Mouse (Mus musculus) layer of hippocampus, postnatal 14 days (tissue): ENCODE results near the gene Zfx. TPM values are rescaled to one million over a fixed set of nuclear protein-coding genes. Genes with fewer than 3 reads are reported as not detected.

Experiments used
- DNase-seq, 2 experiments: peaks; one replicate each; pipeline ENCODE4 v3.0.0; 2021 to 2022; ENCODE audit warnings: low spot score in 2 of 2, mixed read lengths in 1 of 2
- total RNA-seq, 2 experiments: library from RNA; stranded (reverse); gene quantifications; 2 replicates each; pipeline ENCODE4 v1.2.3; 2021

Zfx gene
- total RNA-seq, 2 experiments from 2014 or later: 29.3 to 30.1 TPM

DNA sequence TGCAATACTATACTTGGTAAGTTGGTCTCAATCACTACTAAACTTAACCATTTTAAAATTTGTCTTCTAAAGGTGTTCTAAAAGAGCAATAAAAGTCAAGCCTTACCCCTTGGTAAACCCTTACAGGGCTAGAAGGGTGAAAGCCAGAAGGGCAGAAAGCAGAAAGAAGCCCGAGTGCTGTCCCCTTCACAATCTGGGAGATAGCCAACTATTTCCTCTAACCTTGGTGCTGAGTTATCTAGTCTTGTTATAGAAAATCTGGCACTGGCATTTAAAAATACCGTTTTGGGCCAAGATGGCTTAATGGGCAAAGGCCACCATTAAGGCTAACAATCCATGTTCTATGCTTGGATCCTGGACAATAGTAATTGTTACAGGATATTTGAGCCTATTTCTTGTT is 32.5 kb downstream of the Zfx start:
- DNase-seq: no peak

DNA sequence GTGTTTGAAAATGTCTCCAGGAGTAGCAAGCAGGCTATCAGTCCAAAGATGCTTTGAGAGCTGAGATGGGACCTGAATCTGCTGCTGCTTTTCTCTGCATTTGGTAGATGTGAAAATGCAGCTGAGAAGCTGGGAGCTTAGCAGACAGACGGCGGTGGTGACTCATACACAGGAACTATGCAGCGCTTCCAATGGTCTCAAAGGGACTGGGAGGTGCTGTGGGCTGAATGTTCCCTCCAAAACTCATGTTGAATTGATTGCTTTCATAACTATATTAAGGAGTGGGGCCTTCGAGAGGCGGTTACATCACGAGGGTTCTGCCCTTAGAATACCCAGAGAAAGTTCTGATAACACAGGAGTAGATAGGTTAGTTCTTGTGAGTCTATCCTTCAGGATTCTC is 62.3 kb downstream of the Zfx start:
- peak in 1 of 2 experiments; percentile 12 for DNase-seq

DNA sequence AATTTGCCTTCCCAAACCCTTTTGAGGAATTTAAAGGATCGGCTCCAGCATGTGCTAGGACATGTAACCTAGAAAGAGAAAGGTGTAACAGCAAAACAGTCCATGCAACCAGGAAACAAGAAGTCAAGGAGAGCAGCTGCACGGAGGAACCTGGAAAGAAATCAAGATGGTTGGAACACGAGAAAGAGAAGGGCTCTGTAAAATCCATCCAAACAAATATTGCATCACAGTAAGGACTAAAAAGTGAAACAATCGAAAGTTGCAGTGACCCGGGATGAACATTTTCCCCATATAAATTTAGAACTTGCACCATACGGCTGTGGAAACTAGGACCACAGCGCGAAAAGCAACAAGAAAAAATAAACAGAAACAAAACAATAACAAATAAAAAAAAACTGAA is 62.8 kb downstream of the Zfx start:
- no peak for DNase-seq

DNA sequence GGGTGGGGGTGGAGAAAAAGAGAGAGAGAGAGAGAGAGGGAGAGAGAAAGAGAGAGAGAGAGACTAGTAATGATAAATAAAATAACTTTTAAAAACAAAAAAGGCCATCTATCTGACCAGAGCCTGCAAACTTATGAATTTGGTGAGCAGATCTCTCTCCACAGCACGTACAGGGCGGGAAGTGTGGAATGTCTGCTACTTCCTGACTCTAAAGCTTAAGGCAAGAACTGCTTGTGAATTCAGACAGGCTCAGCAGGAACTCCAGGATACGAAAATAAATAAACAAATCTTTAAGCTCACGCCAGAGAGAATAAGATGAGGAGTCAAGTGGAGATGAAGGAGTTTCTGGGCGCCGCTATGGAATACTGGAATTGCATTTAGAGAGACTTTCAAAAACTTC is 64.8 kb downstream of the Zfx start:
- no peak for DNase-seq

DNA sequence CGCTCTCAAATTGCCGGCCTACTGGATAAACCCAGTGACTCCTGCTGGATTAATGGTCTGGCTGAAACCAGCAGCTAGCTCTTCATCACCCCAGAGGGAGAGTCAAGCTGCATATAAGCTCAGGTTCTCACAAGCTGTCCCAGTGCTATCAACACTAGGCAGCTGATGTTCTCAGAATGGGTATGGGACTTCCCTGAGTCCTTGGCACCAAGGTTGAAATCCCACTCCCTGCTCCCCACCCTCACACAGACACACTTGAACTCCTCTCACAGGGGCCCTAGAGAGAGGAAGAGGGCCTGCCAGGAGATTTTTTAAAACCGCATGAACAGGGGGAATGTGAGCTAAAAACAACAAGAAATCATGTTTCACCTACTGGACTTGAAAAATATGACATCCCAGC is 74.5 kb downstream of the Zfx start:
- DNase-seq: no peak

DNA sequence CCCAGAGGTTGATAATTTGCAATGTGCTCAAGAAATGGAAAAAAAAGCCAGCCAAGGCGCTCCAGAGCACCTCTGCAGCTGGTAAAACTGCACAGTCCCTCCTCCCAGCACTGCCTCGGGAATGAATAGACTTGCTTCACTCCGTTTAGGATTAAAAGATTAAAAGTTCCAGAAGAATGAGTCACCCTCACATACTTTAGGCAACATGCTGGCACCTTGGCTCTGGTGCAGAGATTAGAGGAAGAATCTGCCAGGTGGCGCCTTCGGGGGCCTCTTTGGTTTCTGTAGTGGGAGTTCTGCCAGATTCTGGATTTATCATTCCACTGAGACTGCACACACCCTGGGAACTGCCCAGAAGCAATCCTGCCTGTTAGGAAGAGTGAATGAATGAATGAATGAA is 75.5 kb downstream of the Zfx start:
- peak in 1 of 2 experiments; percentile 19 for DNase-seq

DNA sequence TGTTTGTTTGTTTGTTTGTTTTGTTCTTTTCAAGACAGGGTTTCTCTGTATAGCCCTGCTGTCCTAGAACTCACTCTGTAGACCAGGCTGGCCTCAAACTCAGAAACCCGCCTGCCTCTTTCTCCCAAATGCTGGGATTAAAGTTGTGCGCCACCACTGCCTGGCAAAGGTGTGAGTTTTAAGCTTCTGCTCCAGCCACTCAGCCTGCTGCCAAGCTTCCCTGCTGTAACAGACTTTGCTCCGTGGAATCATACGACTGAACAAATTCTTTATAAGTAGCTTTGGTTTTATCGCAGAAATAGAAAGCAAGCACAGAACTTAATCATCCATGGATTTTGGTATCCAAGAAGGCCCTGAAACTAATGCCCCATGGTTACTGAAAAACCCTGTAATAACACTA is 76.1 kb downstream of the Zfx start:
- no peak for DNase-seq

DNA sequence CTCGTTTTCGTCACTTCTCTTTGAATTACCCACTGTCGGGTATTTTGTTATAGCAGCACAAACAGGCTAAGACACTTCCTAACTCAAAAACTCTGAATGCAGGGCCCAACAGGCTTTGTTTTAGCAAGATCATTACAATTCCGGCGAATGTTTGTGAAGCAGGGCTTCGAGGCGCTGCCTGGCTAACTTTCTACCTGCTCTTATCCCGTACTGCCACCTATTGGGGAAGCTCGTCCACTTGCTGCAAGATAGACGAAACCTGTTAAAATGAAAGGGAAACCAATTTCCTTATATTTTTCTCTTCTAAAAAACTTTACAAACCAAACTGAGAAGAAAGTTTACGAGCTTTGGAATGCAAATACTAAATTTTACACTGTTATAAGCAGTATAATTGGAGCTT is 90.6 kb downstream of the Zfx start:
- DNase-seq: peak in 1 of 2 experiments; percentile 43

DNA sequence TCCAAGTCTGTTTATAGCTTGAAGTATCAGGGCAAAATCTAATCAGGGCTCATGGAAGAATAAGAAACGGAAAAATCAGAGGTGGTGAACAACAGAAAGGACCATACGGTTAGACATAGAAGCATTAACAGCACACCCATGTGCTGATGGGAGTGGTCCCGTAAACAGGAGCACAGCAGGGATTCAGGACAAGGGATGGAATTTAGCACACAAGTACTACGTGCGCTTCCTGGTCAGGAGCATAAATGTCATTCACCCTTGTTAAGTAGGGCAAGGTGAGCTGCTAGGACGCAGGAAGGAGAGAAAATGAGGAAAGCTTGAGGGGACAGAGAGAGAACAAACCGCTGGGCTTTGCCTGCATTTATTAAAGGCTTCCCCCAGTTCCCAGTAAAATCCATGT is 93.4 kb downstream of the Zfx start:
- DNase-seq: no peak

Other genes with a start within 250 kb of the Zfx start
- gene AU015836, start 155.0 kb downstream of the Zfx start, total RNA-seq: not detected
- 100 to 1,000 TPM; 116 to 159 TPM for gene Eif2s3x, start 89.2 kb upstream of the Zfx start, total RNA-seq
- gene Klhl15, start 110.9 kb upstream of the Zfx start, total RNA-seq: 10 to 100 TPM; 22.8 to 24.1 TPM
- under 1 TPM in 1 of 2 experiments, not detected in 1; 0.12 TPM for gene Fam90a1b, start 243.1 kb upstream of the Zfx start, total RNA-seq
- gene Apoo, start 243.4 kb upstream of the Zfx start, total RNA-seq: 10 to 100 TPM; 64.5 to 81.3 TPM